Mouse (Mus musculus): Measurements from ENCODE around the gene Ppp4r2. TPM values are rescaled to one million over a fixed set of nuclear protein-coding genes. Genes with fewer than 3 reads are reported as not detected.

The Ppp4r2 gene
- total and polyA plus RNA-seq, 3 experiments, result 9.7 to 46.7 (median 46.0) TPM

- H3K36me3 ChIP-seq (ENCODE audit: control insufficient read depth, insufficient read depth, low read length), result no peaks in the 10 kb centered on the region
- intact Hi-C loops (cut with DNase I), result no loop called here
- H3K79me2 ChIP-seq (replicated peaks; ENCODE audit: control insufficient read depth, insufficient read depth, low read length), result no peaks in the 10 kb centered on the region
- H3K4me3 ChIP-seq, result no peak overlapping the region
- DNase-seq, result no peak
- WGBS, result 80% methylated on average over 9 of the region's 9 CpGs
- no peaks in the 10 kb centered on the region for H3K4me1 ChIP-seq (ENCODE audit: control insufficient read depth, insufficient read depth, low read length)
- H3K9ac ChIP-seq (ENCODE audit: low read depth, low read length), result no peak overlapping the region
- no peaks in the 10 kb centered on the region for H3K27me3 ChIP-seq (ENCODE audit: control insufficient read depth, insufficient read depth, low read length)
- no peak overlapping the region for H3K27ac ChIP-seq
- TF ChIP-seq CTCF (IDR thresholded peaks at IDR 0.05), result no peak
These were observed 53.6 kb downstream of the Ppp4r2 start for GRCm38 (mm10) chr6:100887012-100887411.

- H3K27ac ChIP-seq, result no peak overlapping the region
- 76% methylated on average over 6 of the region's 6 CpGs for WGBS
- no peak overlapping the region for H3K9ac ChIP-seq (ENCODE audit: low read depth, low read length)
- no peaks in the 10 kb centered on the region for H3K36me3 ChIP-seq (ENCODE audit: control insufficient read depth, insufficient read depth, low read length)
- TF ChIP-seq POLR2A (IDR thresholded peaks at IDR 0.05; ENCODE audit: insufficient read depth, low read depth, low read length) (no peak), CTCF (IDR thresholded peaks at IDR 0.05) (no peak), EP300 (IDR thresholded peaks at IDR 0.05; ENCODE audit: insufficient read depth, low read depth, low read length) (no peak)
- H3K4me3 ChIP-seq, result no peak overlapping the region
- H3K79me2 ChIP-seq (replicated peaks; ENCODE audit: control insufficient read depth, insufficient read depth, low read length), result no peaks in the 10 kb centered on the region
- H3K27me3 ChIP-seq (ENCODE audit: control insufficient read depth, insufficient read depth, low read length), result no peaks in the 10 kb centered on the region
- DNase-seq, result no peak
- intact Hi-C loops (cut with DNase I), result no loop called here
- no peaks in the 10 kb centered on the region for H3K4me1 ChIP-seq (ENCODE audit: control insufficient read depth, insufficient read depth, low read length)
These were observed 55.9 kb downstream of the Ppp4r2 start for GRCm38 (mm10) chr6:100889340-100889739.

GRCm38 (mm10) chr6:100892489-100892888, 59.1 kb downstream of the Ppp4r2 start:
- Histone ChIP-seq H3K27me3 (ENCODE audit: control insufficient read depth, insufficient read depth, low read length) (no peaks in the 10 kb centered on the region), H3K4me3 (no peak overlapping the region), H3K9ac (ENCODE audit: low read depth, low read length) (no peak overlapping the region), H3K79me2 (replicated peaks; ENCODE audit: control insufficient read depth, insufficient read depth, low read length) (no peaks in the 10 kb centered on the region), H3K4me1 (ENCODE audit: control insufficient read depth, insufficient read depth, low read length) (no peaks in the 10 kb centered on the region), H3K36me3 (ENCODE audit: control insufficient read depth, insufficient read depth, low read length) (no peaks in the 10 kb centered on the region), H3K27ac (no peak overlapping the region)
- WGBS, result 52% methylated on average over 4 of the region's 4 CpGs
- intact Hi-C loops (cut with DNase I), result no loop called here
- TF ChIP-seq EP300 (IDR thresholded peaks at IDR 0.05; ENCODE audit: insufficient read depth, low read depth, low read length) (no peak), POLR2A (IDR thresholded peaks at IDR 0.05; ENCODE audit: insufficient read depth, low read depth, low read length) (no peak), CTCF (IDR thresholded peaks at IDR 0.05) (no peak)
- peak in 1 of 2 experiments; percentile 16 for DNase-seq

- WGBS, result 11% methylated on average over 5 of the region's 5 CpGs
- Histone ChIP-seq H3K4me3 (no peak overlapping the region), H3K36me3 (ENCODE audit: control insufficient read depth, insufficient read depth, low read length) (no peaks in the 10 kb centered on the region), H3K9ac (ENCODE audit: low read depth, low read length) (no peak overlapping the region), H3K4me1 (ENCODE audit: control insufficient read depth, insufficient read depth, low read length) (no peaks in the 10 kb centered on the region), H3K79me2 (replicated peaks; ENCODE audit: control insufficient read depth, insufficient read depth, low read length) (no peaks in the 10 kb centered on the region), H3K27me3 (ENCODE audit: control insufficient read depth, insufficient read depth, low read length) (no peaks in the 10 kb centered on the region), H3K27ac (no peak overlapping the region)
- intact Hi-C loops (cut with DNase I), result no loop called here
- TF ChIP-seq EP300 (IDR thresholded peaks at IDR 0.05; ENCODE audit: insufficient read depth, low read depth, low read length) (no peak), CTCF (IDR thresholded peaks at IDR 0.05) (no peak), POLR2A (IDR thresholded peaks at IDR 0.05; ENCODE audit: insufficient read depth, low read depth, low read length) (no peak)
- DNase-seq, result no peak
These were observed 59.7 kb downstream of the Ppp4r2 start for GRCm38 (mm10) chr6:100893073-100893472.

- no peaks in the 10 kb centered on the region for H3K36me3 ChIP-seq (ENCODE audit: control insufficient read depth, insufficient read depth, low read length)
- TF ChIP-seq EP300 (IDR thresholded peaks at IDR 0.05; ENCODE audit: insufficient read depth, low read depth, low read length) (no peak), CTCF (IDR thresholded peaks at IDR 0.05) (no peak), POLR2A (IDR thresholded peaks at IDR 0.05; ENCODE audit: insufficient read depth, low read depth, low read length) (no peak)
- no peaks in the 10 kb centered on the region for H3K27me3 ChIP-seq (ENCODE audit: control insufficient read depth, insufficient read depth, low read length)
- H3K79me2 ChIP-seq (replicated peaks; ENCODE audit: control insufficient read depth, insufficient read depth, low read length), result no peaks in the 10 kb centered on the region
- no peak overlapping the region for H3K27ac ChIP-seq
- no peak overlapping the region for H3K9ac ChIP-seq (ENCODE audit: low read depth, low read length)
- no peak for DNase-seq
- 61% methylated on average over 8 of the region's 8 CpGs for WGBS
- no peak overlapping the region for H3K4me3 ChIP-seq
- intact Hi-C loops (cut with DNase I), result no loop called here
- H3K4me1 ChIP-seq (ENCODE audit: control insufficient read depth, insufficient read depth, low read length), result no peaks in the 10 kb centered on the region
These were observed 61.8 kb downstream of the Ppp4r2 start for GRCm38 (mm10) chr6:100895183-100895582.

GRCm38 (mm10) chr6:100896883-100897282, 63.5 kb downstream of the Ppp4r2 start:
- no peaks in the 10 kb centered on the region for H3K79me2 ChIP-seq (replicated peaks; ENCODE audit: control insufficient read depth, insufficient read depth, low read length)
- H3K4me3 ChIP-seq, result no peak overlapping the region
- TF ChIP-seq POLR2A (IDR thresholded peaks at IDR 0.05; ENCODE audit: insufficient read depth, low read depth, low read length) (no peak), EP300 (IDR thresholded peaks at IDR 0.05; ENCODE audit: insufficient read depth, low read depth, low read length) (no peak), CTCF (IDR thresholded peaks at IDR 0.05) (no peak)
- H3K9ac ChIP-seq (ENCODE audit: low read depth, low read length), result no peak overlapping the region
- H3K27ac ChIP-seq, result no peak overlapping the region
- no peaks in the 10 kb centered on the region for H3K27me3 ChIP-seq (ENCODE audit: control insufficient read depth, insufficient read depth, low read length)
- no peaks in the 10 kb centered on the region for H3K36me3 ChIP-seq (ENCODE audit: control insufficient read depth, insufficient read depth, low read length)
- 80% methylated on average over 5 of the region's 5 CpGs for WGBS
- DNase-seq, result no peak
- intact Hi-C loops (cut with DNase I), result no loop called here
- H3K4me1 ChIP-seq (ENCODE audit: control insufficient read depth, insufficient read depth, low read length), result no peaks in the 10 kb centered on the region
